Mouse (Mus musculus) midbrain, postnatal 0 days (tissue): ENCODE measurements at regions not wholly inside any gene's neighbourhood (a gene's known extent, or its start where the extent isn't known, plus 50 kb on each side); places are given as distances from the start of the nearest gene placed in this dataset.
A peak's percentile ranks its signal among the peaks of the same experiment; 100 is the strongest.

Source experiments
- ATAC-seq: fragments of 200-750 bp; cut with Nextera tagmentation; 2 replicates; pipeline ENCODE4 v1.8.0; 2017; ENCODE audit warnings: moderate number of reproducible peaks, mild to moderate bottlenecking, moderate TSS enrichment, moderate library complexity; ENCODE audit not compliant: low FRiP score
- DNase-seq: peaks from one replicate; pipeline ENCODE4 v3.0.0-alpha.2; 2015; ENCODE audit warnings: low spot score
- H3K27ac ChIP-seq: fragments of 300-500 bp; sonication (generic); 2 replicates; pipeline ENCODE4 v1.5.1; 2014; ENCODE audit warnings: low read depth, mild to moderate bottlenecking, low read length, mixed read lengths
- H3K27me3 ChIP-seq: fragments of 300-500 bp; sonication (generic); 2 replicates; pipeline ENCODE4 v1.6.1; 2014; ENCODE audit warnings: low read length, control low read depth, mixed read lengths; ENCODE audit not compliant: insufficient read depth
- H3K36me3 ChIP-seq: fragments of 300-500 bp; sonication (generic); 2 replicates; pipeline ENCODE4 v1.6.1; 2014; ENCODE audit warnings: low read length, control low read depth, mixed read lengths; ENCODE audit not compliant: insufficient read depth
- H3K4me1 ChIP-seq: fragments of 300-500 bp; sonication (generic); 2 replicates; pipeline ENCODE4 v1.6.1; 2014; ENCODE audit warnings: mild to moderate bottlenecking, control low read depth, antibody characterized with exemption, low read length, mixed read lengths; ENCODE audit not compliant: insufficient read depth
- H3K4me2 ChIP-seq: fragments of 300-500 bp; sonication (generic); 2 replicates; pipeline ENCODE4 v1.6.1; 2014; ENCODE audit warnings: low read depth, mild to moderate bottlenecking, low read length, mixed read lengths; ENCODE audit not compliant: poor library complexity, severe bottlenecking
- H3K4me3 ChIP-seq: fragments of 300-500 bp; sonication (generic); 2 replicates; pipeline ENCODE4 v1.5.1; 2014; ENCODE audit warnings: low read depth, mild to moderate bottlenecking, low read length, moderate library complexity
- H3K9ac ChIP-seq: fragments of 300-500 bp; sonication (generic); replicated peaks from 2 replicates; pipeline ENCODE4 v1.6.1; 2014; ENCODE audit warnings: mild to moderate bottlenecking, low read length, moderate library complexity, mixed read lengths; ENCODE audit not compliant: poor library complexity, severe bottlenecking
- H3K9me3 ChIP-seq: fragments of 300-500 bp; sonication (generic); 2 replicates; pipeline ENCODE4 v1.6.1; 2016; ENCODE audit warnings: low read length, control low read depth
- CTCF ChIP-seq: IDR thresholded peaks from 2 replicates; pipeline ENCODE4 v1.5.1; 2016; ENCODE audit warnings: antibody characterized with exemption, mild to moderate bottlenecking
- WGBS: fragments of 180-500 bp; shearing (Covaris S2); extraction: QIAGEN DNeasy Blood & Tissue Kit; methylation state at CpG from one replicate; pipeline ENCODE4 v1.1.7; 2014; 5-methylcytosine and 5-hydroxymethylcytosine counted together

GRCm38 (mm10) chr2:78110335-78110734 lies 164.2 kb upstream of the Cwc22 start:
- Histone ChIP-seq H3K36me3 (no peaks in the 10 kb centered on the region), H3K4me1 (no peaks in the 10 kb centered on the region), H3K27me3 (no peaks in the 10 kb centered on the region), H3K9me3 (no peaks in the 10 kb centered on the region), H3K4me3 (no peak overlapping the region), H3K27ac (no peak overlapping the region), H3K9ac (no peak overlapping the region), H3K4me2 (no peak overlapping the region)
- no peak for TF ChIP-seq CTCF
- DNase-seq (no peak), ATAC-seq (no peak)
- WGBS, result 62% methylated on average over 3 of the region's 3 CpGs

- TF ChIP-seq CTCF, result no peak
- no peak for DNase-seq
- no peak overlapping the region for H3K9ac ChIP-seq
- no peak overlapping the region for H3K27ac ChIP-seq
- no peaks in the 10 kb centered on the region for H3K36me3 ChIP-seq
- H3K4me3 ChIP-seq, result no peak overlapping the region
- no peaks in the 10 kb centered on the region for H3K9me3 ChIP-seq
- WGBS, result 100% methylated on average over 2 of the region's 2 CpGs
- H3K27me3 ChIP-seq, result no peaks in the 10 kb centered on the region
- H3K4me1 ChIP-seq, result no peaks in the 10 kb centered on the region
- no peak for ATAC-seq
- H3K4me2 ChIP-seq, result no peak overlapping the region
Observed at GRCm38 (mm10) chr2:78095536-78095935, 149.4 kb upstream of the Cwc22 start.

- Histone ChIP-seq H3K4me1 (no peaks in the 10 kb centered on the region), H3K27ac (no peak overlapping the region), H3K36me3 (no peaks in the 10 kb centered on the region), H3K4me3 (no peak overlapping the region), H3K9ac (no peak overlapping the region), H3K9me3 (no peaks in the 10 kb centered on the region), H3K27me3 (no peaks in the 10 kb centered on the region), H3K4me2 (no peak overlapping the region)
- no peak for ATAC-seq
- no peak for DNase-seq
- no peak for TF ChIP-seq CTCF
Observed at GRCm38 (mm10) chr2:78094921-78095320, 148.7 kb upstream of the Cwc22 start.

GRCm38 (mm10) chr2:78064321-78065037 lies 118.3 kb upstream of the Cwc22 start:
- ATAC-seq (no peak), DNase-seq (peak; percentile 40)
- H3K27ac ChIP-seq, result no peak overlapping the region
- no peak overlapping the region for H3K9ac ChIP-seq
- no peak overlapping the region for H3K4me3 ChIP-seq
- H3K4me1 ChIP-seq, result 0 out of 2 replicates have a peak, but pooled peaks cover 3% of the 10 kb centered on the region
- 20% methylated on average over 16 of the region's 16 CpGs for WGBS
- no peaks in the 10 kb centered on the region for H3K9me3 ChIP-seq
- H3K36me3 ChIP-seq, result no peaks in the 10 kb centered on the region
- H3K27me3 ChIP-seq, result no peaks in the 10 kb centered on the region
- peak; percentile 12; the same call in 1 of the 2 replicates for TF ChIP-seq CTCF
- no peak overlapping the region for H3K4me2 ChIP-seq

GRCm38 (mm10) chr2:78059801-78060416 lies 113.7 kb upstream of the Cwc22 start:
- Histone ChIP-seq H3K4me2 (no peak overlapping the region), H3K9me3 (no peaks in the 10 kb centered on the region), H3K4me1 (0 out of 2 replicates have a peak, but pooled peaks cover 3% of the 10 kb centered on the region), H3K27ac (no peak overlapping the region), H3K4me3 (no peak overlapping the region), H3K27me3 (no peaks in the 10 kb centered on the region), H3K36me3 (no peaks in the 10 kb centered on the region), H3K9ac (no peak overlapping the region)
- WGBS, result 68% methylated on average over 10 of the region's 10 CpGs
- DNase-seq (no peak), ATAC-seq (no peak)
- no peak for TF ChIP-seq CTCF

- no peaks in the 10 kb centered on the region for H3K27me3 ChIP-seq
- ATAC-seq (no peak), DNase-seq (no peak)
- H3K4me2 ChIP-seq, result no peak overlapping the region
- H3K36me3 ChIP-seq, result no peaks in the 10 kb centered on the region
- no peaks in the 10 kb centered on the region for H3K4me1 ChIP-seq
- H3K9me3 ChIP-seq, result no peaks in the 10 kb centered on the region
- H3K4me3 ChIP-seq, result no peak overlapping the region
- no peak overlapping the region for H3K27ac ChIP-seq
- TF ChIP-seq CTCF, result no peak
- WGBS, result 73% methylated on average over 2 of the region's 2 CpGs
- H3K9ac ChIP-seq, result no peak overlapping the region
Observed at GRCm38 (mm10) chr2:78058988-78059387, 112.8 kb upstream of the Cwc22 start.
